Comparison of ENCODE assay signal across 20 mouse cellular contexts in genomic region chr3:88212356-88212755, GRCm38 (mm10). TPM values are rescaled to one million over a fixed set of nuclear protein-coding genes. Genes with fewer than 3 reads are reported as not detected.
DNase-seq lines count a peak whose midpoint lies in the region; ATAC-seq and TF ChIP-seq lines count a peak whose summit lies in the region.
"Had no signal": no experiment of that assay in that cellular context is flagged by ENCODE, and none has a peak within 500 bp of the region (broad histone marks: within the 10 kb centered on the region; RNA-seq: fewer than 3 reads in every experiment).

No protein-coding gene starts in this region.

- peak overlapping the region; percentile 65 for H3K4me2 ChIP-seq in hindbrain, embryonic 11.5 days (replicated peaks; ENCODE audit: low read depth, low read length)
- H3K4me2 ChIP-seq in midbrain, embryonic 12.5 days (replicated peaks): peak overlapping the region; percentile 60
- H3K4me2 ChIP-seq in neural tube, embryonic 15.5 days: peak overlapping the region; percentile 62
- H3K4me2 ChIP-seq: embryonic facial prominence, embryonic 15.5 days; intestine, embryonic 15.5 days; limb, embryonic 12.5 days; liver, embryonic 15.5 days had no signal

- ATAC-seq in hindbrain, embryonic 11.5 days (ENCODE audit: low FRiP score): no peak
- ATAC-seq in midbrain, embryonic 12.5 days (ENCODE audit: low FRiP score, low read depth): no peak
- no peak for ATAC-seq in neural tube, embryonic 15.5 days (ENCODE audit: low FRiP score)
- ATAC-seq: intestine, embryonic 15.5 days had no signal

- H3K9me3 ChIP-seq in hindbrain, embryonic 11.5 days (ENCODE audit: control insufficient read depth, low read length): no peaks in the 10 kb centered on the region
- no peaks in the 10 kb centered on the region for H3K9me3 ChIP-seq in midbrain, embryonic 12.5 days
- H3K9me3 ChIP-seq in neural tube, embryonic 15.5 days (replicated peaks): no peaks in the 10 kb centered on the region
- no peaks in the 10 kb centered on the region for H3K9me3 ChIP-seq in heart, embryonic 10.5 days
- H3K9me3 ChIP-seq: embryonic facial prominence, embryonic 15.5 days; intestine, embryonic 15.5 days; limb, embryonic 12.5 days; liver, embryonic 15.5 days had no signal

- TF ChIP-seq CTCF in left cerebral cortex, adult 2 months (IDR thresholded peaks at IDR 0.05): no peak

- H3K27me3 ChIP-seq in hindbrain, embryonic 11.5 days (ENCODE audit: control insufficient read depth, insufficient read depth, low read length): peaks cover 70% of the 10 kb centered on the region
- peaks cover 99% of the 10 kb centered on the region for H3K27me3 ChIP-seq in midbrain, embryonic 12.5 days
- H3K27me3 ChIP-seq in neural tube, embryonic 15.5 days (replicated peaks): peaks cover 9% of the 10 kb centered on the region; the same call in 1 of the 2 replicates
- peaks cover 100% of the 10 kb centered on the region for H3K27me3 ChIP-seq in heart, embryonic 10.5 days (ENCODE audit: insufficient read depth, poor library complexity, severe bottlenecking)

- peak in 1 of 2 experiments; percentile 9 for DNase-seq in left cerebral cortex, adult 2 months (ENCODE audit: extremely low spot score in 1 of 2, low spot score in 2 of 2)
- DNase-seq in left cerebral cortex, adult 11 months (ENCODE audit: low spot score): no peak
- no peak for DNase-seq in hindbrain, embryonic 11.5 days (ENCODE audit: low spot score)
- no peak for DNase-seq in testis, postnatal 10 days (ENCODE audit: low spot score)
- no peak for DNase-seq in right cerebral cortex, postnatal 4 days
- no peak for DNase-seq in heart, embryonic 10.5 days (ENCODE audit: low spot score)
- DNase-seq: gastrocnemius, postnatal 14 days; heart, postnatal 10 days; kidney, postnatal 25 days; thymus, adult 2 months had no signal

- peak overlapping the region; percentile 61 for H3K27ac ChIP-seq in left cerebral cortex, adult 2 months
- peak overlapping the region; percentile 61 for H3K27ac ChIP-seq in hindbrain, embryonic 11.5 days (ENCODE audit: low read depth, low read length)
- H3K27ac ChIP-seq in midbrain, embryonic 12.5 days (replicated peaks): peak overlapping the region; percentile 49
- H3K27ac ChIP-seq in neural tube, embryonic 15.5 days (replicated peaks): peak overlapping the region; percentile 98
- H3K27ac ChIP-seq in heart, embryonic 10.5 days: no peak overlapping the region
- H3K27ac ChIP-seq: embryonic facial prominence, embryonic 15.5 days; intestine, embryonic 15.5 days; limb, embryonic 12.5 days; liver, embryonic 15.5 days had no signal

- no peaks in the 10 kb centered on the region; the same call in none of the 2 replicates for H3K4me1 ChIP-seq in hindbrain, embryonic 11.5 days (replicated peaks; ENCODE audit: control insufficient read depth, insufficient read depth, low read length)
- peaks cover 72% of the 10 kb centered on the region for H3K4me1 ChIP-seq in midbrain, embryonic 12.5 days
- peaks cover 60% of the 10 kb centered on the region for H3K4me1 ChIP-seq in neural tube, embryonic 15.5 days
- H3K4me1 ChIP-seq in heart, embryonic 10.5 days: peaks cover 20% of the 10 kb centered on the region

- peak overlapping the region; percentile 83 for H3K9ac ChIP-seq in hindbrain, embryonic 11.5 days (ENCODE audit: low read depth, low read length)
- peak overlapping the region; percentile 37; the same call in 1 of the 2 replicates for H3K9ac ChIP-seq in midbrain, embryonic 12.5 days (replicated peaks)
- peak overlapping the region; percentile 73 for H3K9ac ChIP-seq in neural tube, embryonic 15.5 days (replicated peaks)
- H3K9ac ChIP-seq: embryonic facial prominence, embryonic 15.5 days; intestine, embryonic 15.5 days; limb, embryonic 12.5 days; liver, embryonic 15.5 days had no signal

- WGBS in hindbrain, embryonic 11.5 days: 10% methylated on average over 1 of the region's 1 CpGs
- 17% methylated on average over 1 of the region's 1 CpGs for WGBS in midbrain, embryonic 12.5 days
- WGBS in neural tube, embryonic 15.5 days: 3% methylated on average over 1 of the region's 1 CpGs
- whole genome bisulfite sequencing in heart, embryonic 10.5 days: 15% methylated on average over 1 of the region's 1 CpGs

- no peaks in the 10 kb centered on the region for H3K36me3 ChIP-seq in hindbrain, embryonic 11.5 days (ENCODE audit: control insufficient read depth, insufficient read depth, low read length)
- H3K36me3 ChIP-seq in midbrain, embryonic 12.5 days: peaks cover 5% of the 10 kb centered on the region; the same call in 1 of the 2 replicates
- no peaks in the 10 kb centered on the region for H3K36me3 ChIP-seq in neural tube, embryonic 15.5 days
- H3K36me3 ChIP-seq in heart, embryonic 10.5 days: no peaks in the 10 kb centered on the region
- H3K36me3 ChIP-seq: embryonic facial prominence, embryonic 15.5 days; intestine, embryonic 15.5 days; limb, embryonic 12.5 days; liver, embryonic 15.5 days had no signal

- peak overlapping the region; percentile 71 for H3K4me3 ChIP-seq in left cerebral cortex, adult 2 months
- H3K4me3 ChIP-seq in hindbrain, embryonic 11.5 days (ENCODE audit: low read depth, low read length): peak overlapping the region; percentile 55
- peak overlapping the region; percentile 55 for H3K4me3 ChIP-seq in midbrain, embryonic 12.5 days
- peak overlapping the region; percentile 58 for H3K4me3 ChIP-seq in neural tube, embryonic 15.5 days (replicated peaks)
- no peak overlapping the region for H3K4me3 ChIP-seq in heart, embryonic 10.5 days
- H3K4me3 ChIP-seq: embryonic facial prominence, embryonic 15.5 days; intestine, embryonic 15.5 days; limb, embryonic 12.5 days; liver, embryonic 15.5 days had no signal

- intact Hi-C loops in left cerebral cortex, adult 2 months (cut with DNase I): no loop called here

RNA-seq across cellular contexts. Expression of gene Rhbg, which starts 42.2 kb away (rescaled TPM):
- not detected for total RNA-seq in left cerebral cortex, adult 2 months (2021)
- polyA plus RNA-seq in hindbrain, embryonic 11.5 days (2014; fragmentation: Nextera tagmentation; extraction: Ambion mirVana): 0.13 and 0.25 TPM in 2 replicates
- 0.26 TPM in 1 of 2 replicates, not detected in the other for polyA plus RNA-seq in midbrain, embryonic 12.5 days (2016; fragmentation: Nextera tagmentation; extraction: Ambion mirVana)
- 0.78 and 0.83 TPM in 2 replicates for polyA plus RNA-seq in neural tube, embryonic 15.5 days (2015; fragmentation: Nextera tagmentation; extraction: Ambion mirVana)
- 0.09 and 8.2 TPM in 2 replicates for polyA plus RNA-seq in heart, embryonic 10.5 days (2016; fragmentation: Nextera tagmentation; extraction: Ambion mirVana)
- total RNA-seq: common myeloid progenitor, adult 5-6 weeks; gastrocnemius, postnatal 14 days; heart, adult 8-10 months; heart, postnatal 10 days; left cerebral cortex, adult 18-20 months had no signal
- polyA plus RNA-seq: frontal cortex, adult 2 months had no signal
